Mouse (Mus musculus) CH12.LX (cell line): ENCODE results near the gene Kdm5b. TPM values are rescaled to one million over a fixed set of nuclear protein-coding genes. Genes with fewer than 3 reads are reported as not detected.

Source experiments
- DNase-seq: peaks from one replicate; pipeline ENCODE4 v3.0.0-alpha.2; 2013; ENCODE audit errors: extremely low read depth
- H3K27ac ChIP-seq: 2 replicates; pipeline ENCODE4 v1.5.1; 2012; ENCODE audit warnings: low read depth, mild to moderate bottlenecking, control low read depth, moderate library complexity; ENCODE audit not compliant: insufficient read depth
- H3K27me3 ChIP-seq: replicated peaks from 2 replicates; pipeline ENCODE3; 2012; ENCODE audit warnings: inconsistent platforms
- H3K36me3 ChIP-seq, 2 experiments: replicated peaks in 1 of 2; 2 replicates each; pipeline versions ENCODE3 to v1.6.1; 2012; ENCODE audit warnings: inconsistent platforms in 1 of 2, low read length in 1 of 2, mild to moderate bottlenecking in 1 of 2, mixed read lengths in 1 of 2, moderate library complexity in 1 of 2; ENCODE audit not compliant: control insufficient read depth in 1 of 2, insufficient read depth in 1 of 2
- H3K4me1 ChIP-seq, 2 experiments: 2 replicates each; pipeline ENCODE4 v1.6.1; 2012; ENCODE audit warnings: inconsistent platforms in 1 of 2, moderate library complexity in 1 of 2; ENCODE audit not compliant: insufficient read depth in 2 of 2, control insufficient read depth in 1 of 2
- H3K4me2 ChIP-seq: 2 replicates; pipeline ENCODE4 v1.6.1; 2012; ENCODE audit warnings: low read depth, mild to moderate bottlenecking, control low read depth; ENCODE audit not compliant: poor library complexity, insufficient read depth, severe bottlenecking
- H3K4me3 ChIP-seq, 3 experiments: fragments of 150-350 bp in 1 of 3; sonication (generic) in 1 of 3; replicated peaks in 1 of 3; 2 replicates each; pipeline versions ENCODE3 to v1.5.1; 2011 to 2012; ENCODE audit warnings: low read depth in 2 of 3, low read length in 2 of 3, mild to moderate bottlenecking in 2 of 3, moderate library complexity in 2 of 3, control low read depth in 1 of 3, improper control_type of control experiment in 1 of 3, inconsistent platforms in 1 of 3, mixed read lengths in 1 of 3; ENCODE audit not compliant: poor library complexity in 1 of 3
- H3K79me2 ChIP-seq: replicated peaks from 2 replicates; pipeline ENCODE4 v1.6.1; 2012; ENCODE audit warnings: mild to moderate bottlenecking, moderate library complexity; ENCODE audit not compliant: control insufficient read depth, poor library complexity, insufficient read depth, severe bottlenecking; ENCODE audit errors: extremely low read depth
- H3K9ac ChIP-seq: 2 replicates; pipeline ENCODE4 v1.6.1; 2012; ENCODE audit warnings: low read depth, mild to moderate bottlenecking, control low read depth, moderate library complexity; ENCODE audit not compliant: insufficient read depth
- H3K9me3 ChIP-seq: replicated peaks from 2 replicates; pipeline ENCODE3; 2012; ENCODE audit warnings: low read length, inconsistent platforms, mixed read lengths
- CHD1 ChIP-seq: IDR thresholded peaks from 2 replicates; pipeline ENCODE4 v1.6.1; 2012; ENCODE audit warnings: low read depth, low read length, improper control_type of control experiment, inconsistent platforms
- CHD2 ChIP-seq: IDR thresholded peaks from 2 replicates; pipeline ENCODE4 v1.6.1; 2011; ENCODE audit warnings: low read length, improper control_type of control experiment
- CTCF ChIP-seq, 2 experiments: IDR thresholded peaks in 1 of 2; conservative IDR thresholded peaks in 1 of 2; 2 replicates each; pipeline ENCODE4 v1.5.1; 2011 to 2012; ENCODE audit warnings: low read depth in 2 of 2, low read length in 2 of 2, improper control_type of control experiment in 1 of 2, inconsistent platforms in 1 of 2, mild to moderate bottlenecking in 1 of 2, moderate library complexity in 1 of 2
- E2F4 ChIP-seq: IDR thresholded peaks from 2 replicates; pipeline ENCODE4 v1.6.1; 2011; ENCODE audit warnings: low read depth, low read length, improper control_type of control experiment; ENCODE audit not compliant: insufficient replicate concordance
- EP300 ChIP-seq: IDR thresholded peaks from 2 replicates; pipeline ENCODE4 v1.6.1; 2011; ENCODE audit warnings: low read length, improper control_type of control experiment
- GABPA ChIP-seq: IDR thresholded peaks from 2 replicates; pipeline ENCODE4 v1.6.1; 2012; ENCODE audit warnings: low read depth, low read length, improper control_type of control experiment, inconsistent platforms; ENCODE audit not compliant: insufficient replicate concordance
- JUND ChIP-seq: conservative IDR thresholded peaks from 2 replicates; pipeline ENCODE4 v1.6.1; 2011; ENCODE audit warnings: low read depth, low read length, improper control_type of control experiment
- KAT2A ChIP-seq: IDR thresholded peaks from 2 replicates; pipeline ENCODE4 v1.6.1; 2012; ENCODE audit warnings: low read length, improper control_type of control experiment, inconsistent platforms; ENCODE audit not compliant: insufficient replicate concordance
- MAFK ChIP-seq: IDR thresholded peaks from 2 replicates; pipeline ENCODE4 v1.6.1; 2011; ENCODE audit warnings: low read length, improper control_type of control experiment; ENCODE audit not compliant: insufficient replicate concordance
- MAX ChIP-seq: IDR thresholded peaks from 2 replicates; pipeline ENCODE4 v1.6.1; 2011; ENCODE audit warnings: low read length, improper control_type of control experiment
- MAZ ChIP-seq: IDR thresholded peaks from 2 replicates; pipeline ENCODE4 v1.6.1; 2012; ENCODE audit warnings: low read depth, mild to moderate bottlenecking, inconsistent platforms, low read length, improper control_type of control experiment, moderate library complexity
- MEF2A ChIP-seq: IDR thresholded peaks from 2 replicates; pipeline ENCODE4 v1.6.1; 2014; ENCODE audit warnings: low read depth, mild to moderate bottlenecking, inconsistent platforms, low read length, improper control_type of control experiment, borderline replicate concordance
- NELFE ChIP-seq: IDR thresholded peaks from 2 replicates; pipeline ENCODE4 v1.6.1; 2011; ENCODE audit warnings: low read depth, low read length, improper control_type of control experiment
- PAX5 ChIP-seq: IDR thresholded peaks from 2 replicates; pipeline ENCODE4 v1.6.1; 2012; ENCODE audit warnings: low read length, inconsistent platforms, mixed read lengths
- POLR2A ChIP-seq: IDR thresholded peaks from 2 replicates; pipeline ENCODE4 v1.6.1; 2011; ENCODE audit warnings: low read depth, mild to moderate bottlenecking, improper control_type of control experiment, low read length
- POLR2AphosphoS2 ChIP-seq: IDR thresholded peaks from 2 replicates; pipeline ENCODE4 v1.6.1; 2011; ENCODE audit warnings: low read depth, low read length, improper control_type of control experiment
- RCOR1 ChIP-seq: conservative IDR thresholded peaks from 2 replicates; pipeline ENCODE4 v1.6.1; 2012; ENCODE audit warnings: low read depth, mild to moderate bottlenecking, inconsistent platforms, low read length, improper control_type of control experiment
- SIN3A ChIP-seq: IDR thresholded peaks from 2 replicates; pipeline ENCODE4 v1.6.1; 2012; ENCODE audit warnings: low read length, improper control_type of control experiment, inconsistent platforms
- SMC3 ChIP-seq: IDR thresholded peaks from 2 replicates; pipeline ENCODE4 v1.6.1; 2011; ENCODE audit warnings: low read depth, low read length, improper control_type of control experiment
- TBP ChIP-seq: conservative IDR thresholded peaks from 2 replicates; pipeline ENCODE4 v1.6.1; 2011; ENCODE audit warnings: low read depth, low read length, improper control_type of control experiment
- UBTF ChIP-seq: IDR thresholded peaks from 2 replicates; pipeline ENCODE4 v1.6.1; 2012; ENCODE audit warnings: low read depth, mild to moderate bottlenecking, inconsistent platforms, low read length, improper control_type of control experiment, moderate library complexity
- USF2 ChIP-seq: conservative IDR thresholded peaks from 2 replicates; pipeline ENCODE4 v1.6.1; 2011; ENCODE audit warnings: low read depth, low read length, improper control_type of control experiment
- ZC3H11A ChIP-seq: IDR thresholded peaks from 2 replicates; pipeline ENCODE4 v1.6.1; 2012; ENCODE audit warnings: low read depth, mild to moderate bottlenecking, inconsistent platforms, low read length, improper control_type of control experiment
- ZKSCAN1 ChIP-seq: IDR thresholded peaks from 2 replicates; pipeline ENCODE4 v1.6.1; 2012; ENCODE audit warnings: low read depth, inconsistent platforms, low read length, improper control_type of control experiment, borderline replicate concordance
- ZMIZ1 ChIP-seq: IDR thresholded peaks from 2 replicates; pipeline ENCODE4 v1.6.1; 2012; ENCODE audit warnings: low read depth, mild to moderate bottlenecking, inconsistent platforms, low read length, improper control_type of control experiment
- ZNF384 ChIP-seq: IDR thresholded peaks from 2 replicates; pipeline ENCODE4 v1.6.1; 2012; ENCODE audit warnings: low read depth, low read length, improper control_type of control experiment, inconsistent platforms
- dilution Hi-C: fragments of 300-500 bp; cut with MboI; formaldehyde crosslinking; loops from 2 replicates; pipeline ENCODE4 v1.14.3; 2020; ENCODE audit warnings: low sequenced_read_pairs; ENCODE audit not compliant: extremely low pct_unique_long_range_greater_than_20kb, extremely low pct_ligation_motif_present
- in situ Hi-C: fragments of 300-500 bp; cut with MboI; formaldehyde crosslinking; loops from 3 replicates; pipeline ENCODE4 v1.14.3; 2019; ENCODE audit warnings: low sequenced_read_pairs, low pct_ligation_motif_present, low pct_unique_long_range_greater_than_20kb, mixed read lengths
- polyA plus RNA-seq: library from polyadenylated mRNA; unstranded; fragments of >175 nt; gene quantifications from 2 replicates; pipeline ENCODE4 v1.2.1, GENCODE M21; 2012; ENCODE audit warnings: low read depth; ENCODE audit not compliant: insufficient read length
- total RNA-seq, 2 experiments: library from RNA; depleted of rRNA; stranded (reverse); fragments of 300-350 nt in 1 of 2; fragments of >200 nt in 1 of 2; gene quantifications; 2 replicates each; pipeline ENCODE4 v1.2.3; 2012 to 2014

Kdm5b gene
- total and polyA plus RNA-seq, 3 experiments = 1.9 to 14.3 (median 4.1) TPM

DNA sequence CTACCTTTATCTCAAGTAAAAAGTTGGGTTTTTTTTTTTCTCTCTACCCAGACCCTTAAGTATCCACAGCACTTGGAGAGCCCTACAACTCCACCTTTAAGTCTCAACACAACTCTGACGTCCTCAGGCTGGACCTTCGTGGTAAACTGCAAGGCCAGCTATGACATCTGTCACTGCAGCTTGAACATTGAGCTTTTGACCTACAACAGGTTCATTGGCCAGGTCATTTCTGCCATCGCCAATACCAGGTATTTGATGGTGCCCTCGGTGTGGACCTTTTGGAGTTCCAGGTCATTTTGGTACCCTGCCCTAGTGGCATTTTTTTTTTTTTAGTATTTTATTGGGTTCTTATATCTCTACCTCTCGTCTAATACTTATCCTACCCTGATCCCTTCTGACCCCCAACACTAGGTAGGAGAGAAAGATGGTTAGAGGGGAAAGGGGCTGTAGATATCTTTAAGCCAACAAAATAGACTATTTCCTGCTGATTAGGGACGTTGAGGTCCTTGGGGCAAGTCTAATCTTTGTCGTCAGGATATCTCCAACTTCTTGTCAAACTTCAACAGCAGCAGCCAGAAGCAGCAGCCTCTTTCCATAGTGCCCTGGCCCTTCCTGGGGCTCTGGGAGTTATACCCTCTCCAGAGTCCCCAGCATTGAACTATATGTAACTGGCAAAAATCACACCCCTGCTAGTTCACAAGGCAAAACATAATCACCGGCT is 39.8 kb upstream of the Kdm5b start:
- in situ Hi-C loops (no loop called here), dilution Hi-C loops (no loop called here)
- Histone ChIP-seq H3K79me2 (no peaks in the 10 kb centered on the region), H3K27me3 (no peaks in the 10 kb centered on the region), H3K4me2 (no peak overlapping the region), H3K27ac (no peak overlapping the region), H3K4me3 (no peak overlapping the region), H3K9me3 (no peaks in the 10 kb centered on the region), H3K4me1 (peaks cover 0 to 4% of the 10 kb centered on the region in 2 experiments; a peak in 2 of 4 replicates), H3K9ac (no peak overlapping the region), H3K36me3 (no peaks in the 10 kb centered on the region)
- no peak for DNase-seq
- TF ChIP-seq JUND (no peak), CHD2 (no peak), POLR2A (no peak), MEF2A (no peak), EP300 (no peak), PAX5 (no peak), ZMIZ1 (no peak), SIN3A (no peak), MAFK (no peak), ZNF384 (no peak), SMC3 (no peak), ZKSCAN1 (no peak), UBTF (no peak), KAT2A (no peak), MAZ (no peak), CHD1 (no peak), RCOR1 (no peak)

DNA sequence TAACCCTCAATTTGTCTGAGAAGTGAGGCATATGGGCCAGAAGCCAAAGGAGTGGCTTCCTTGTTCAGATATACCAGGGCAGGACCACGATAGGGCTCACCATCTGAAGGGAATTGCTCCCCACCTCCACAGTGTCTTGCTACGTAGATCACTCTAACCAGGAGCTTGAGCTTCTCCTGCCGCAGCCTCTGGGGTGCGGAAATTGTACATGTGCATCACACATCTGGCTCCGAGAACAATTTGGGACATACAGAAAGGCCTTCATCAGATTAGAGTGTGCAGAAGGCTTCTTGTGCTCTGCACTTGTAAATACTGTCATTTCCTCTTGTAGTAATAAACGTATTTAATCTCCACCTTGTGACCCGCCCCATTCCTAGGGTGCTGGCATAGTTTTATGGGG is 38.8 kb upstream of the Kdm5b start:
- Histone ChIP-seq H3K79me2 (no peaks in the 10 kb centered on the region), H3K36me3 (no peaks in the 10 kb centered on the region), H3K27ac (no peak overlapping the region), H3K4me3 (no peak overlapping the region), H3K9me3 (no peaks in the 10 kb centered on the region), H3K27me3 (no peaks in the 10 kb centered on the region), H3K9ac (no peak overlapping the region), H3K4me2 (no peak overlapping the region), H3K4me1 (peaks cover 0 to 4% of the 10 kb centered on the region in 2 experiments; a peak in 2 of 4 replicates)
- dilution Hi-C loops = no loop called here
- no peak for DNase-seq
- in situ Hi-C loops = no loop called here
- no peak for TF ChIP-seq SMC3
- TF ChIP-seq NELFE = no peak
- no peak for TF ChIP-seq E2F4
- no peak for TF ChIP-seq POLR2AphosphoS2
- no peak for TF ChIP-seq UBTF
- no peak for TF ChIP-seq CHD1
- TF ChIP-seq CTCF (conservative IDR thresholded peaks at IDR 0.05 in 1 of 2, IDR thresholded peaks at IDR 0.05 in 1 of 2; ENCODE audit: low read depth in 2 of 2, low read length in 2 of 2) = no peak
- TF ChIP-seq TBP = no peak
- TF ChIP-seq KAT2A = no peak
- no peak for TF ChIP-seq ZC3H11A
- no peak for TF ChIP-seq MAFK
- TF ChIP-seq GABPA = no peak
- no peak for TF ChIP-seq POLR2A
- no peak for TF ChIP-seq MAX
- no peak for TF ChIP-seq USF2
